Mouse (Mus musculus) heart, embryonic 14.5 days (tissue): Measurements from ENCODE around the gene Frmpd1. TPM values are rescaled to one million over a fixed set of nuclear protein-coding genes. Genes with fewer than 3 reads are reported as not detected.

Source experiments
- ATAC-seq: fragments of 200-750 bp; cut with Nextera tagmentation; 2 replicates; pipeline ENCODE4 v1.8.0; 2017; ENCODE audit warnings: low read depth, moderate TSS enrichment; ENCODE audit not compliant: insufficient number of reproducible peaks, insufficient read depth, low FRiP score
- H3K27ac ChIP-seq, 2 experiments: fragments of 200-500 bp in 1 of 2; fragments of 300-500 bp in 1 of 2; sonication (generic) in 1 of 2; replicated peaks in 1 of 2; 2 replicates each; pipeline ENCODE4 v1.5.1; 2012 to 2014; ENCODE audit warnings: low read depth in 2 of 2, low read length in 2 of 2, control low read depth in 1 of 2, mild to moderate bottlenecking in 1 of 2, mixed read lengths in 1 of 2; ENCODE audit not compliant: control insufficient read depth in 1 of 2, insufficient read depth in 1 of 2
- H3K27me3 ChIP-seq: fragments of 300-500 bp; sonication (generic); 2 replicates; pipeline ENCODE4 v1.6.1; 2014; ENCODE audit warnings: mild to moderate bottlenecking, low read length, control low read depth; ENCODE audit not compliant: control insufficient read depth, insufficient read depth
- H3K36me3 ChIP-seq: fragments of 300-500 bp; sonication (generic); 2 replicates; pipeline ENCODE4 v1.6.1; 2014; ENCODE audit warnings: mild to moderate bottlenecking, control low read depth, low read length, mixed read lengths; ENCODE audit not compliant: control insufficient read depth, insufficient read depth
- H3K4me1 ChIP-seq, 2 experiments: fragments of 200-500 bp in 1 of 2; fragments of 300-500 bp in 1 of 2; sonication (generic) in 1 of 2; 2 replicates each; pipeline ENCODE4 v1.6.1; 2012 to 2014; ENCODE audit warnings: low read length in 2 of 2, control low read depth in 1 of 2, mixed read lengths in 1 of 2; ENCODE audit not compliant: control insufficient read depth in 2 of 2, insufficient read depth in 2 of 2
- H3K4me2 ChIP-seq: fragments of 300-500 bp; sonication (generic); 2 replicates; pipeline ENCODE4 v1.6.1; 2014; ENCODE audit warnings: mild to moderate bottlenecking, low read length
- H3K4me3 ChIP-seq, 2 experiments: fragments of 200-500 bp in 1 of 2; fragments of 300-500 bp in 1 of 2; sonication (generic) in 1 of 2; 2 replicates each; pipeline ENCODE4 v1.5.1; 2012 to 2014; ENCODE audit warnings: low read length in 2 of 2, mild to moderate bottlenecking in 2 of 2, control low read depth in 1 of 2, low read depth in 1 of 2, moderate library complexity in 1 of 2; ENCODE audit not compliant: control insufficient read depth in 1 of 2, insufficient read depth in 1 of 2
- H3K9ac ChIP-seq: fragments of 300-500 bp; sonication (generic); 2 replicates; pipeline ENCODE4 v1.6.1; 2014; ENCODE audit warnings: mild to moderate bottlenecking, low read length
- H3K9me3 ChIP-seq: fragments of 300-500 bp; sonication (generic); 2 replicates; pipeline ENCODE4 v1.6.1; 2016; ENCODE audit warnings: low read length, control low read depth; ENCODE audit not compliant: control insufficient read depth
- whole genome bisulfite sequencing: fragments of 180-500 bp; shearing (Covaris S2); extraction: QIAGEN DNeasy Blood & Tissue Kit; methylation state at CpG from one replicate; pipeline ENCODE4 v1.1.7; 2014; 5-methylcytosine and 5-hydroxymethylcytosine counted together
- polyA plus RNA-seq: library from polyadenylated mRNA; unstranded; fragments of >200 nt; fragmentation: Nextera tagmentation; extraction: Ambion mirVana; gene quantifications from 2 replicates; pipeline ENCODE4 v1.2.1, GENCODE M21; 2014

The Frmpd1 gene
- 2.5 and 2.6 TPM in 2 replicates for polyA plus RNA-seq

DNA sequence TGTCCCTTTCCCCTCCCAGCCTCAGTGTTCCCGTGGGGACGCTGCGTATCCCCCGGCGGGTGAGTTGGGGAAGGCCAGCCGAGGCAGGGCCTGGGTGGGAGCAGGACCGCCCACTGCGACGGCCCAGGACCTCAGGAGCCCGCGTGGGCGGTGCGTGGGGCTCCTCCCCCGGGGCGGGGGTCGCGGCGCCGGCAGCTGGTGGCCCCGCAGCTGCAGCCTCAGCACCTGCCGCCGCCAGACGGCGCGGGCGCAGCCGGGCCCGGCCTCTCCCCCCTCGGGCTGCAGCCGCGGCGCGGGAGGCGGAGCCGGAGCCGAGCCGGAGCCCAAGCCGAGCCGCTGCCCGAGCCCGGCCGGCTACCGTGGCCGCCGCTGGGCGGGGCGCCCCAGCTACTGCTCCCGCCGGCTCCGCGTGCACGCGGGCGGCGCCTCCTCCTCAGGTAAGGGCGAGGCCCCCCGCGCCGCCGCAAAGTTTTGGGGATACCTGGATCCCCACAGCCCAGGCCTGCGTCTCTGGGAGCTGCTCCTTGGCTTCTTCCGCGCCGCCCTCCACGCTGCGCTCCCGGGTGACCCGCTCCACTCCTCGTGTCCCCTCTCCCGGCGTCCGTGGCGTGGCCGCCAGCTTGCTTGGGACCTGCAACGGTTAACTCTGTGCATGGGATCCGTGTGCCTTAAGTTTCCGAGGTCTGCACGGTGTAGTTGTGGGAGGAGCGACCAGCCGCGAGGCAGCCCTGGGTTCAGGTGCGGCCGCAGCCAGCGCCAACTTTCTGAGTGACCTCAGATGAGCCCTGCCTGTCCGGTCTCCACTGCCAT lies at the start of gene Frmpd1:
Frmpd1 (plus strand) TSS at position 355 of the 810 bp plus-strand sequence.
- H3K36me3 ChIP-seq: no peaks in the 10 kb centered on the region
- peak within 1 kb of the TSS; percentile 66 to 72 for H3K4me3 ChIP-seq
- no peaks in the 10 kb centered on the region for H3K9me3 ChIP-seq
- WGBS: under 1% methylated on average over 66 of the region's 85 CpGs
- H3K9ac ChIP-seq: peak within 1 kb of the TSS; percentile 80
- peaks cover 14 to 23% of the 10 kb centered on the region in 2 experiments; a peak in 3 of 4 replicates for H3K4me1 ChIP-seq
- H3K27me3 ChIP-seq: peaks cover 10% of the 10 kb centered on the region; the same call in 1 of the 2 replicates
- ATAC-seq: peak; percentile 57
- H3K4me2 ChIP-seq: peak within 1 kb of the TSS; percentile 98
- peak within 1 kb of the TSS; percentile 23 to 67; a peak in 2 of 4 replicates for H3K27ac ChIP-seq

GRCm38 (mm10) chr4:45137636-45138035 lies 47.0 kb upstream of the Frmpd1 start:
- Histone ChIP-seq H3K36me3 (no peaks in the 10 kb centered on the region), H3K27me3 (no peaks in the 10 kb centered on the region), H3K4me3 (no peak overlapping the region), H3K4me2 (no peak overlapping the region), H3K9ac (no peak overlapping the region), H3K27ac (no peak overlapping the region), H3K9me3 (no peaks in the 10 kb centered on the region), H3K4me1 (peaks cover 0 to 8% of the 10 kb centered on the region in 2 experiments; a peak in 3 of 4 replicates)
- no peak for ATAC-seq
- whole genome bisulfite sequencing: 36% methylated on average over 4 of the region's 4 CpGs

DNA sequence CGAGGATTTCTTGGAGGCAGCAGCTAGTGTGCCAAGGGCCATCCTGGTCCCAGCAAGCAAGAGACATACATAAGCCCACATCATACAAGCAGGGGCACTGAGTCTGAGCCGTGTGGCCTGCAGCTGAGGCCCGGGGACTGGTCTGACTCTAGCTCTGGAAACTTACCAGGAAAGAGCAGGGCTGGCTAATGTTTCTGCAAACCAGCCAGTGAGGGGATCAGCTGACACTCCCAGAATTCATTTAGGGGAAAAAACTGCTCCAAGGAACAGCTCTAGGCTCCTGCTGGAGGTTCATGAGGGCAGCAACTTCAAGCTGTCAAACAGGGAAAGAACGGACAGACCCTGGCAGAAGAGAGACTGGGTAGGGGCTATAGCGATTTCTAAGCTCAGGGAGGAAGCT lies 42.8 kb upstream of the Frmpd1 start:
- ATAC-seq: no peak
- WGBS: 62% methylated on average over 5 of the region's 5 CpGs
- Histone ChIP-seq H3K36me3 (no peaks in the 10 kb centered on the region), H3K27me3 (no peaks in the 10 kb centered on the region), H3K27ac (no peak overlapping the region), H3K4me3 (no peak overlapping the region), H3K9ac (no peak overlapping the region), H3K9me3 (no peaks in the 10 kb centered on the region), H3K4me2 (no peak overlapping the region), H3K4me1 (peaks cover 3% of the 10 kb centered on the region in 2 experiments; a peak in 2 of 4 replicates)

DNA sequence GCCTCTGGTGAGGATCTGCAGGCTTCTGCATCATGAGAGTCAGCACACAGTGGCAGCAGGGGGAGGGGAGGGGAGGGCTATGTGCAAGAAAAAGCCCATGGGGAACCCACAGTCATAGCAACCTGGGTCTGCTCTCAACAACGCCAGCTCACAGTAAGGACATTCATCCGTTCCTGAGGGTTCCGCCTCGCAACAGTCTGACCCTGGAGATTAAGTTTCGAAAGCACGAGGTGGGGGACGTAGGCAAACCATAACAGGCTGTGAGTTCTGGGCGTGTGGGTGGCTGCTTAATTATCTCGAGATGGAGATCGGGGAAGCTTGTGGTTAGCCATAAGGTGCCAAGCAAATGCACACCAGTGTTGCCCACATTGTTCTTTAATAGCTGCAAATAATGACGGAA lies 42.3 kb upstream of the Frmpd1 start:
- H3K9ac ChIP-seq: no peak overlapping the region
- H3K27ac ChIP-seq: no peak overlapping the region
- H3K4me1 ChIP-seq: peaks cover 3% of the 10 kb centered on the region in 2 experiments; a peak in 2 of 4 replicates
- no peaks in the 10 kb centered on the region for H3K36me3 ChIP-seq
- no peaks in the 10 kb centered on the region for H3K27me3 ChIP-seq
- no peaks in the 10 kb centered on the region for H3K9me3 ChIP-seq
- H3K4me2 ChIP-seq: no peak overlapping the region
- no peak for ATAC-seq
- no peak overlapping the region for H3K4me3 ChIP-seq
- WGBS: 38% methylated on average over 11 of the region's 11 CpGs

DNA sequence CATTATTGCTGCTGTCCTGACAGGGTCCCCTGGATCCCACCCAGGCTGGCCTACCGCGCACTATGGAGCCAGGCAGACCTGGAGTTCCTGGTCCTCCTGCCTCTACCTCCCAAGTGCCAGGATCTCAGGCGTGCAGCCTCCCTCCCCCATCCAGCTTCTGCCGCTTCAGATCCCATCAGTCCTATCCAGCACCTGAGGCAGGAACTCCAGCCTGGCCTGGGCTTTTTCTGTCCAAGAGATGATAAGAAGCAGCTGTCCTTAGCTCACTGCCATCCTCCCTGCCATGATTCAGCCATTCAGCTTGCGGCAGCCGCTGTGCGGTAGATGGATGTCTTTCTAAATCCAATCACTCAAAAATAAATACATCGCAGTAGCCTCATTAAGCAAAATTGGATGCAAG lies 41.7 kb upstream of the Frmpd1 start:
- Histone ChIP-seq H3K4me3 (no peak overlapping the region), H3K9ac (no peak overlapping the region), H3K9me3 (no peaks in the 10 kb centered on the region), H3K4me1 (peaks cover 3% of the 10 kb centered on the region in 2 experiments; a peak in 2 of 4 replicates), H3K36me3 (no peaks in the 10 kb centered on the region), H3K4me2 (no peak overlapping the region), H3K27ac (no peak overlapping the region), H3K27me3 (no peaks in the 10 kb centered on the region)
- 59% methylated on average over 8 of the region's 8 CpGs for WGBS
- no peak for ATAC-seq

GRCm38 (mm10) chr4:45156433-45156832 lies 28.2 kb upstream of the Frmpd1 start:
- H3K9me3 ChIP-seq: no peaks in the 10 kb centered on the region
- H3K9ac ChIP-seq: no peak overlapping the region
- H3K4me1 ChIP-seq: peaks cover 6 to 8% of the 10 kb centered on the region in 2 experiments; a peak in 3 of 4 replicates
- H3K27me3 ChIP-seq: no peaks in the 10 kb centered on the region
- no peaks in the 10 kb centered on the region for H3K36me3 ChIP-seq
- ATAC-seq: no peak
- WGBS: 66% methylated on average over 3 of the region's 3 CpGs
- no peak overlapping the region for H3K27ac ChIP-seq
- no peak overlapping the region for H3K4me3 ChIP-seq
- H3K4me2 ChIP-seq: no peak overlapping the region

- no peak overlapping the region for H3K27ac ChIP-seq
- H3K9ac ChIP-seq: no peak overlapping the region
- ATAC-seq: no peak
- H3K27me3 ChIP-seq: no peaks in the 10 kb centered on the region
- no peak overlapping the region for H3K4me3 ChIP-seq
- H3K4me1 ChIP-seq: peaks cover 6 to 11% of the 10 kb centered on the region in 2 experiments; a peak in 3 of 4 replicates
- 73% methylated on average over 9 of the region's 9 CpGs for WGBS
- H3K9me3 ChIP-seq: no peaks in the 10 kb centered on the region
- no peak overlapping the region for H3K4me2 ChIP-seq
- H3K36me3 ChIP-seq: no peaks in the 10 kb centered on the region
Observed at GRCm38 (mm10) chr4:45158608-45159007, 26.1 kb upstream of the Frmpd1 start.
